Mouse (Mus musculus): ENCODE measurements at regions not wholly inside any gene's neighbourhood (a gene's known extent, or its start where the extent isn't known, plus 50 kb on each side); places are given as distances from the start of the nearest gene placed in this dataset.

- TF ChIP-seq POLR2A (IDR thresholded peaks at IDR 0.05; ENCODE audit: borderline replicate concordance, control insufficient read depth, low read depth, low read length) (no peak), CTCF (IDR thresholded peaks at IDR 0.05; ENCODE audit: control insufficient read depth, insufficient read depth, low read length) (no peak)
Measured at GRCm38 (mm10) chr4:7092957-7093356, 1145.9 kb downstream of the Car8 start.

All from bone marrow, adult 2 months (tissue).